Mouse (Mus musculus): ENCODE data around the gene Arhgdig.

GRCm38 (mm10) chr17:26207686-26208085, at the start of gene Arhgdig:
- TF ChIP-seq RAD21 (IDR thresholded peaks at IDR 0.05; ENCODE audit: low read depth, low read length) (no peak), POLR2A (IDR thresholded peaks at IDR 0.05; ENCODE audit: low read depth, low read length) (no peak), CTCF (conservative IDR thresholded peaks at IDR 0.05 in 1 of 2, IDR thresholded peaks at IDR 0.05 in 1 of 2; ENCODE audit: low read depth in 2 of 2, low read length in 2 of 2) (no peak), MAX (IDR thresholded peaks at IDR 0.05; ENCODE audit: low read length) (no peak), GABPA (IDR thresholded peaks at IDR 0.05; ENCODE audit: insufficient replicate concordance, low read depth, low read length) (no peak), CHD2 (IDR thresholded peaks at IDR 0.05; ENCODE audit: low read length) (no peak), NELFE (IDR thresholded peaks at IDR 0.05; ENCODE audit: low read depth, low read length) (no peak), CHD1 (IDR thresholded peaks at IDR 0.05; ENCODE audit: low read depth, low read length) (no peak), UBTF (IDR thresholded peaks at IDR 0.05; ENCODE audit: low read depth, low read length) (no peak), USF1 (IDR thresholded peaks at IDR 0.05; ENCODE audit: low read depth, low read length) (no peak), ELF1 (IDR thresholded peaks at IDR 0.05; ENCODE audit: low read depth, low read length) (no peak)
